Mouse (Mus musculus): Measurements from ENCODE around the gene Defb23. TPM values are rescaled to one million over a fixed set of nuclear protein-coding genes. Genes with fewer than 3 reads are reported as not detected.

Gene Defb23
- total and polyA plus RNA-seq, 3 experiments: not detected

GRCm38 (mm10) chr2:152411471-152411870 lies 52.9 kb downstream of the Defb23 start:
- Histone ChIP-seq H3K4me3 (ENCODE audit: control insufficient read depth in 1 of 2, insufficient read depth in 1 of 2, low read depth in 2 of 2, low read length in 2 of 2) (no peak overlapping the region), H3K27ac (ENCODE audit: control insufficient read depth, low read depth, low read length) (no peak overlapping the region), H3K4me1 (ENCODE audit: control insufficient read depth in 1 of 2, insufficient read depth in 2 of 2, low read length in 2 of 2) (peaks cover 0 to 5% of the 10 kb centered on the region in 2 experiments; a peak in 3 of 4 replicates), H3K36me3 (ENCODE audit: control insufficient read depth in 1 of 2, insufficient read depth in 2 of 2, low read length in 2 of 2) (no peaks in the 10 kb centered on the region), H3K79me2 (ENCODE audit: control insufficient read depth, insufficient read depth, low read length, poor library complexity) (peaks cover 16% of the 10 kb centered on the region), H3K27me3 (ENCODE audit: control insufficient read depth in 1 of 2, insufficient read depth in 2 of 2, low read length in 2 of 2) (no peaks in the 10 kb centered on the region), H3K9me3 (replicated peaks; ENCODE audit: insufficient read depth, low read length) (no peaks in the 10 kb centered on the region), H3K9ac (ENCODE audit: control insufficient read depth, low read depth, low read length, poor library complexity, severe bottlenecking) (no peak overlapping the region)
- DNase-seq (ENCODE audit: low read depth, low spot score): no peak
- no peak for TF ChIP-seq SIN3A (IDR thresholded peaks at IDR 0.05; ENCODE audit: low read length)
- no peak for TF ChIP-seq CHD2 (IDR thresholded peaks at IDR 0.05; ENCODE audit: low read length)
- TF ChIP-seq TAL1 (IDR thresholded peaks at IDR 0.05; ENCODE audit: low read length): no peak
- TF ChIP-seq HCFC1 (IDR thresholded peaks at IDR 0.05; ENCODE audit: low read depth, low read length): no peak

GRCm38 (mm10) chr2:152410971-152411371 lies 53.4 kb downstream of the Defb23 start:
- Histone ChIP-seq H3K9ac (ENCODE audit: control insufficient read depth, low read depth, low read length, poor library complexity, severe bottlenecking) (no peak overlapping the region), H3K4me1 (ENCODE audit: control insufficient read depth in 1 of 2, insufficient read depth in 2 of 2, low read length in 2 of 2) (peaks cover 0 to 7% of the 10 kb centered on the region in 2 experiments; a peak in 3 of 4 replicates), H3K9me3 (replicated peaks; ENCODE audit: insufficient read depth, low read length) (no peaks in the 10 kb centered on the region), H3K27ac (ENCODE audit: control insufficient read depth, low read depth, low read length) (no peak overlapping the region), H3K27me3 (ENCODE audit: control insufficient read depth in 1 of 2, insufficient read depth in 2 of 2, low read length in 2 of 2) (no peaks in the 10 kb centered on the region), H3K4me3 (ENCODE audit: control insufficient read depth in 1 of 2, insufficient read depth in 1 of 2, low read depth in 2 of 2, low read length in 2 of 2) (no peak overlapping the region), H3K79me2 (ENCODE audit: control insufficient read depth, insufficient read depth, low read length, poor library complexity) (peaks cover 16% of the 10 kb centered on the region), H3K36me3 (ENCODE audit: control insufficient read depth in 1 of 2, insufficient read depth in 2 of 2, low read length in 2 of 2) (no peaks in the 10 kb centered on the region)
- TF ChIP-seq ETS1 (IDR thresholded peaks at IDR 0.05; ENCODE audit: low read depth, low read length): no peak
- TF ChIP-seq MEF2A (IDR thresholded peaks at IDR 0.05; ENCODE audit: extremely low read depth, insufficient replicate concordance, low read depth, low read length, poor library complexity, severe bottlenecking): no peak
- no peak for TF ChIP-seq ELF1 (IDR thresholded peaks at IDR 0.05; ENCODE audit: low read depth, low read length)
- no peak for TF ChIP-seq POLR2AphosphoS2 (IDR thresholded peaks at IDR 0.05; ENCODE audit: low read length)
- no peak for TF ChIP-seq RCOR1 (IDR thresholded peaks at IDR 0.05; ENCODE audit: low read depth, low read length)
- TF ChIP-seq CHD2 (IDR thresholded peaks at IDR 0.05; ENCODE audit: low read length): no peak
- no peak for TF ChIP-seq MXI1 (IDR thresholded peaks at IDR 0.05; ENCODE audit: low read depth, low read length)
- TF ChIP-seq ZC3H11A (IDR thresholded peaks at IDR 0.05; ENCODE audit: low read depth, low read length): no peak
- no peak for TF ChIP-seq CHD1 (IDR thresholded peaks at IDR 0.05; ENCODE audit: low read depth, low read length)
- no peak for TF ChIP-seq TCF12 (IDR thresholded peaks at IDR 0.05; ENCODE audit: low read depth, low read length)
- no peak for TF ChIP-seq CTCF (IDR thresholded peaks at IDR 0.05 in 2 of 3, conservative IDR thresholded peaks at IDR 0.05 in 1 of 3; ENCODE audit: control insufficient read depth in 1 of 3, insufficient read depth in 1 of 3, low read depth in 2 of 3, low read length in 3 of 3, poor library complexity in 1 of 3, severe bottlenecking in 1 of 3)
- no peak for TF ChIP-seq MYC (IDR thresholded peaks at IDR 0.05; ENCODE audit: low read depth, low read length)
- no peak for TF ChIP-seq NELFE (IDR thresholded peaks at IDR 0.05; ENCODE audit: low read depth, low read length)
- DNase-seq (ENCODE audit: low read depth, low spot score): no peak
